In the genomic region with DNA sequence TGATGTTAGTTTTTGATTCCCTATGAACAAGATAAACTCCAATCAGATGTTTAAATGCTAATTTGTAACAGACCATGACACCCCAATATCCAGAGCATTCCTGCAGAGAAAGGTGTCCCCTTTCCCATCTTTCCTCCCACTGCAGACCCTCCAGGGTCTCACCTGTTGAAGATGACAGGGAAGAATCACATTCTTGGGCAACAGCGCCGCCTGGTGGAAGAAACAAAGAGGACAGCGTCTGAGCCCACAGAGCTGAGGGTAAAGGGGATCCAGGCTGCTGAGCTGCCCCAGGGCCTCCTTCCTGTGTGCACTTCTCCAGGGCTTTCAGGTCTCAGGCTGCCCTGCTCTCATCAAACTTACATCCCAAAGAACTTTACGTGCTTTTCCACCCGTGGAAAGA, we compare ENCODE assay signal across 9 mouse cellular contexts. TPM values are rescaled to one million over a fixed set of nuclear protein-coding genes. Genes with fewer than 3 reads are reported as not detected.
DNase-seq lines count a peak whose midpoint lies in the region; ATAC-seq and TF ChIP-seq lines count a peak whose summit lies in the region.
"Had no signal": no experiment of that assay in that cellular context is flagged by ENCODE, and none has a peak within 500 bp of the region (broad histone marks: within the 10 kb centered on the region; RNA-seq: fewer than 3 reads in every experiment).

No protein-coding gene starts in this region.

- intact Hi-C loops in heart, postnatal 10 days (cut with DNase I), result no loop called here

- peaks cover 39% of the 10 kb centered on the region for H3K27me3 ChIP-seq in heart, embryonic 10.5 days (ENCODE audit: insufficient read depth, poor library complexity, severe bottlenecking)
- peaks cover 19% of the 10 kb centered on the region; the same call in 1 of the 2 replicates for H3K27me3 ChIP-seq in midbrain, embryonic 14.5 days (ENCODE audit: control insufficient read depth, insufficient read depth, low read length)
- peaks cover 39% of the 10 kb centered on the region for H3K27me3 ChIP-seq in midbrain, embryonic 13.5 days

- no peak for ATAC-seq in midbrain, embryonic 14.5 days (ENCODE audit: low FRiP score, low TSS enrichment)
- ATAC-seq in midbrain, embryonic 13.5 days, result no peak
- no peak for ATAC-seq in erythroid progenitor cell, adult 5-6 weeks (replicated peaks; ENCODE audit: low FRiP score, poor library complexity, severe bottlenecking)

- no peaks in the 10 kb centered on the region for H3K36me3 ChIP-seq in heart, embryonic 10.5 days
- no peaks in the 10 kb centered on the region for H3K36me3 ChIP-seq in midbrain, embryonic 14.5 days (ENCODE audit: control insufficient read depth, insufficient read depth, low read length)
- H3K36me3 ChIP-seq in midbrain, embryonic 13.5 days, result no peaks in the 10 kb centered on the region
- H3K36me3 ChIP-seq: midbrain, embryonic 12.5 days had no signal

- H3K4me3 ChIP-seq in heart, embryonic 10.5 days, result no peak overlapping the region
- no peak overlapping the region for H3K4me3 ChIP-seq in midbrain, embryonic 14.5 days (replicated peaks; ENCODE audit: low read depth, low read length)
- H3K4me3 ChIP-seq in midbrain, embryonic 13.5 days (replicated peaks), result no peak overlapping the region
- no peak overlapping the region for H3K4me3 ChIP-seq in olfactory bulb, adult 2 months (ENCODE audit: insufficient read depth, low read depth, low read length)
- H3K4me3 ChIP-seq: midbrain, embryonic 12.5 days had no signal

- peak; percentile 73 for DNase-seq in heart, embryonic 10.5 days (ENCODE audit: low spot score)
- DNase-seq in heart, postnatal 10 days, result no peak
- DNase-seq in midbrain, embryonic 14.5 days, result peak; percentile 75
- peak; percentile 33 to 49 for DNase-seq in adrenal gland, postnatal 36 days
- no peak for DNase-seq in right cerebral cortex, adult 18-20 months

- no peaks in the 10 kb centered on the region for H3K9me3 ChIP-seq in heart, embryonic 10.5 days
- H3K9me3 ChIP-seq in midbrain, embryonic 14.5 days (ENCODE audit: control insufficient read depth, low read length), result no peaks in the 10 kb centered on the region
- H3K9me3 ChIP-seq in midbrain, embryonic 13.5 days, result no peaks in the 10 kb centered on the region
- H3K9me3 ChIP-seq: midbrain, embryonic 12.5 days had no signal

- TF ChIP-seq CTCF in olfactory bulb, adult 2 months (IDR thresholded peaks at IDR 0.05; ENCODE audit: insufficient read depth, low read depth, low read length), result peak; percentile 59

- no peak overlapping the region for H3K9ac ChIP-seq in midbrain, embryonic 14.5 days (replicated peaks; ENCODE audit: low read length)
- H3K9ac ChIP-seq in midbrain, embryonic 13.5 days (replicated peaks), result no peak overlapping the region
- H3K9ac ChIP-seq: midbrain, embryonic 12.5 days had no signal

- H3K4me1 ChIP-seq in heart, embryonic 10.5 days, result peaks cover 11% of the 10 kb centered on the region
- H3K4me1 ChIP-seq in midbrain, embryonic 14.5 days (ENCODE audit: control insufficient read depth, insufficient read depth, low read length), result peaks cover 5% of the 10 kb centered on the region; the same call in 1 of the 2 replicates
- H3K4me1 ChIP-seq in midbrain, embryonic 13.5 days (replicated peaks), result peaks cover 12% of the 10 kb centered on the region
- H3K4me1 ChIP-seq in olfactory bulb, adult 2 months (ENCODE audit: control insufficient read depth, insufficient read depth, low read length), result peaks cover 9% of the 10 kb centered on the region

- WGBS in heart, embryonic 10.5 days, result 2% methylated on average over 5 of the region's 5 CpGs
- WGBS in midbrain, embryonic 14.5 days, result 5% methylated on average over 5 of the region's 5 CpGs
- WGBS in midbrain, embryonic 13.5 days, result 3% methylated on average over 5 of the region's 5 CpGs
- 5% methylated on average over 5 of the region's 5 CpGs for WGBS in olfactory bulb, adult 2 months

- no peak overlapping the region for H3K4me2 ChIP-seq in midbrain, embryonic 14.5 days (ENCODE audit: low read length)
- H3K4me2 ChIP-seq in midbrain, embryonic 13.5 days (replicated peaks), result no peak overlapping the region
- H3K4me2 ChIP-seq: midbrain, embryonic 12.5 days had no signal

- no peak for TF ChIP-seq POLR2A in olfactory bulb, adult 2 months (IDR thresholded peaks at IDR 0.05; ENCODE audit: insufficient read depth, low read depth, low read length)

- H3K27ac ChIP-seq in heart, embryonic 10.5 days, result no peak overlapping the region
- H3K27ac ChIP-seq in midbrain, embryonic 14.5 days (replicated peaks; ENCODE audit: low read depth, low read length), result no peak overlapping the region
- H3K27ac ChIP-seq in midbrain, embryonic 13.5 days, result no peak overlapping the region
- no peak overlapping the region for H3K27ac ChIP-seq in olfactory bulb, adult 2 months (ENCODE audit: insufficient read depth, low read depth, low read length)
- H3K27ac ChIP-seq: midbrain, embryonic 12.5 days had no signal

RNA-seq across cellular contexts. Expression of a gene that starts 3.3 kb away (rescaled TPM):
- polyA plus RNA-seq in heart, embryonic 10.5 days (2016; fragmentation: Nextera tagmentation; extraction: Ambion mirVana), result 13.0 and 16.2 TPM in 2 replicates
- 10 to 100 TPM; 54.8 to 56.2 TPM for total RNA-seq in heart, postnatal 10 days (2021)
- 10.5 and 15.5 TPM in 2 replicates for polyA plus RNA-seq in midbrain, embryonic 14.5 days (2014; fragmentation: Nextera tagmentation; extraction: Ambion mirVana)
- polyA plus RNA-seq in midbrain, embryonic 13.5 days (2015; fragmentation: Nextera tagmentation; extraction: Ambion mirVana), result 13.5 and 16.0 TPM in 2 replicates
- 100 to 1,000 TPM; 459 to 574 TPM for total RNA-seq in adrenal gland, postnatal 36 days (2021)
- polyA plus RNA-seq in olfactory bulb, adult 2 months (2012; ENCODE audit: insufficient read depth, insufficient read length, low replicate concordance, missing spikeins), result not detected in 2 replicates
- total RNA-seq in erythroid progenitor cell, adult 5-6 weeks (2015; ENCODE audit: low replicate concordance), result 315 and 400 TPM in 2 replicates
- total RNA-seq in erythroid progenitor cell, adult 5-6 weeks (2017; ENCODE audit: low replicate concordance), result 167 and 182 TPM in 2 replicates

RNA-seq across cellular contexts. Expression of a gene that starts 21.1 kb away (rescaled TPM):
- polyA plus RNA-seq in heart, embryonic 10.5 days (2016; fragmentation: Nextera tagmentation; extraction: Ambion mirVana), result 14.4 and 15.8 TPM in 2 replicates
- total RNA-seq in heart, postnatal 10 days (2021), result 10 to 100 TPM; 16.5 to 17.6 TPM
- polyA plus RNA-seq in midbrain, embryonic 14.5 days (2014; fragmentation: Nextera tagmentation; extraction: Ambion mirVana), result 9.1 and 18.5 TPM in 2 replicates
- polyA plus RNA-seq in midbrain, embryonic 13.5 days (2015; fragmentation: Nextera tagmentation; extraction: Ambion mirVana), result 20.1 and 24.3 TPM in 2 replicates
- 10 to 100 TPM; 43.8 to 48.3 TPM for total RNA-seq in adrenal gland, postnatal 36 days (2021)
- not detected in 2 replicates for polyA plus RNA-seq in olfactory bulb, adult 2 months (2012; ENCODE audit: insufficient read depth, insufficient read length, low replicate concordance, missing spikeins)
- total RNA-seq in erythroid progenitor cell, adult 5-6 weeks (2015; ENCODE audit: low replicate concordance), result 1.3 and 2.5 TPM in 2 replicates
- 1.9 and 2.0 TPM in 2 replicates for total RNA-seq in erythroid progenitor cell, adult 5-6 weeks (2017; ENCODE audit: low replicate concordance)

RNA-seq across cellular contexts. Expression of a gene that starts 24.4 kb away (rescaled TPM):
- 32.4 and 36.4 TPM in 2 replicates for polyA plus RNA-seq in heart, embryonic 10.5 days (2016; fragmentation: Nextera tagmentation; extraction: Ambion mirVana)
- 10 to 100 TPM; 80.8 to 88.1 TPM for total RNA-seq in heart, postnatal 10 days (2021)
- 56.1 and 75.0 TPM in 2 replicates for polyA plus RNA-seq in midbrain, embryonic 14.5 days (2014; fragmentation: Nextera tagmentation; extraction: Ambion mirVana)
- polyA plus RNA-seq in midbrain, embryonic 13.5 days (2015; fragmentation: Nextera tagmentation; extraction: Ambion mirVana), result 80.5 and 91.7 TPM in 2 replicates
- 100 to 1,000 TPM; 243 to 247 TPM for total RNA-seq in adrenal gland, postnatal 36 days (2021)
- not detected in 2 replicates for polyA plus RNA-seq in olfactory bulb, adult 2 months (2012; ENCODE audit: insufficient read depth, insufficient read length, low replicate concordance, missing spikeins)
- 40.4 and 50.3 TPM in 2 replicates for total RNA-seq in erythroid progenitor cell, adult 5-6 weeks (2015; ENCODE audit: low replicate concordance)
- 10.8 and 14.9 TPM in 2 replicates for total RNA-seq in erythroid progenitor cell, adult 5-6 weeks (2017; ENCODE audit: low replicate concordance)

RNA-seq across cellular contexts. Expression of a gene that starts 28.1 kb away (rescaled TPM):
- polyA plus RNA-seq in heart, embryonic 10.5 days (2016; fragmentation: Nextera tagmentation; extraction: Ambion mirVana), result 160 and 180 TPM in 2 replicates
- total RNA-seq in heart, postnatal 10 days (2021), result 10 to 100 TPM; 81.7 to 84.4 TPM
- 95.7 and 97.0 TPM in 2 replicates for polyA plus RNA-seq in midbrain, embryonic 14.5 days (2014; fragmentation: Nextera tagmentation; extraction: Ambion mirVana)
- polyA plus RNA-seq in midbrain, embryonic 13.5 days (2015; fragmentation: Nextera tagmentation; extraction: Ambion mirVana), result 176 and 180 TPM in 2 replicates
- total RNA-seq in adrenal gland, postnatal 36 days (2021), result 100 to 1,000 TPM; 165 to 198 TPM
- not detected in 2 replicates for polyA plus RNA-seq in olfactory bulb, adult 2 months (2012; ENCODE audit: insufficient read depth, insufficient read length, low replicate concordance, missing spikeins)
- 2.5 and 8.6 TPM in 2 replicates for total RNA-seq in erythroid progenitor cell, adult 5-6 weeks (2015; ENCODE audit: low replicate concordance)
- 18.9 and 20.7 TPM in 2 replicates for total RNA-seq in erythroid progenitor cell, adult 5-6 weeks (2017; ENCODE audit: low replicate concordance)

RNA-seq across cellular contexts. Expression of a gene that starts 28.2 kb away (rescaled TPM):
- polyA plus RNA-seq in heart, embryonic 10.5 days (2016; fragmentation: Nextera tagmentation; extraction: Ambion mirVana), result 31.4 and 40.6 TPM in 2 replicates
- total RNA-seq in heart, postnatal 10 days (2021), result 10 to 100 TPM; 45.4 to 46.7 TPM
- polyA plus RNA-seq in midbrain, embryonic 14.5 days (2014; fragmentation: Nextera tagmentation; extraction: Ambion mirVana), result 33.3 and 33.4 TPM in 2 replicates
- 57.9 and 62.7 TPM in 2 replicates for polyA plus RNA-seq in midbrain, embryonic 13.5 days (2015; fragmentation: Nextera tagmentation; extraction: Ambion mirVana)
- 10 to 100 TPM; 53.5 to 55.7 TPM for total RNA-seq in adrenal gland, postnatal 36 days (2021)
- not detected in 2 replicates for polyA plus RNA-seq in olfactory bulb, adult 2 months (2012; ENCODE audit: insufficient read depth, insufficient read length, low replicate concordance, missing spikeins)
- total RNA-seq in erythroid progenitor cell, adult 5-6 weeks (2015; ENCODE audit: low replicate concordance), result 5.4 and 8.4 TPM in 2 replicates
- 11.5 and 14.5 TPM in 2 replicates for total RNA-seq in erythroid progenitor cell, adult 5-6 weeks (2017; ENCODE audit: low replicate concordance)

Comparison
In these comparisons a context has a peak if more than half of its experiments do, and no peak if none do; other contexts are left out.
1. DNase-seq: peak in heart, embryonic 10.5 days (single experiment), midbrain, embryonic 14.5 days (single experiment) and adrenal gland, postnatal 36 days (2 of 2); none in heart, postnatal 10 days (0 of 2) and right cerebral cortex, adult 18-20 months (single experiment).
2. RNA of a gene that starts 3.3 kb away (polyA plus RNA-seq): not detected in olfactory bulb, adult 2 months; 13.0 to 16.2 TPM in heart, embryonic 10.5 days, 13.5 to 16.0 TPM in midbrain, embryonic 13.5 days and 10.5 to 15.5 TPM in midbrain, embryonic 14.5 days; every median in the first group is over 10 times any median in the second.
3. RNA of a gene that starts 21.1 kb away (polyA plus RNA-seq): 20.1 to 24.3 TPM in midbrain, embryonic 13.5 days, 14.4 to 15.8 TPM in heart, embryonic 10.5 days and 9.1 to 18.5 TPM in midbrain, embryonic 14.5 days; not detected in olfactory bulb, adult 2 months; every median in the first group is over 10 times any median in the second.